Mouse (Mus musculus) adrenal gland (tissue): ENCODE results near the gene Pld3.

Experiments used
- intact Hi-C: fragments of 180-260 bp; cut with DNase I; formaldehyde crosslinking; loops from one replicate; pipeline ENCODE4 v1.15.1; 2025

Pld3 gene

DNA sequence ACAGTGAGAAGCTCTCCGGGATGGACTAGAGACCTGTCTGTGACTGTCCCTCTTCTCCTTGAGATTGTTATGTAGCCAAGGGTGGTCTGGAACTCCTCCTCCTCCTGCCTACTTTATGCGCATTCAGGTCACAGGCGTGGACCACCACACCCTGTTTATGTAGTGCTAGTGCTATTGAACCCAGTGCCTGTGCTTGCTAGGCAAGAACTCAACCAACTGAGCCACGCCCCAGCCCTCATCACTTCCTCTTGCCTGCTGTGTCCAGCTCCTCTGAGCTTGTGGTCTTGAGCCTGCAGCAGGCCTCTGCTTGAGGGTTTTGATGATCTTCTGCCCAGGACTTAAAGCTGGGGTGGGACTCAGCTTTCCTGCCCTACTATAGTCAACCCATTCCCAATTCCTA, 19.1 kb upstream of the Pld3 start:
- intact Hi-C loops, result loop anchor here (10.0 kb wide), 1 partner anchor 113 kb away; the partner anchor contains the start of gene Zfp607b

DNA sequence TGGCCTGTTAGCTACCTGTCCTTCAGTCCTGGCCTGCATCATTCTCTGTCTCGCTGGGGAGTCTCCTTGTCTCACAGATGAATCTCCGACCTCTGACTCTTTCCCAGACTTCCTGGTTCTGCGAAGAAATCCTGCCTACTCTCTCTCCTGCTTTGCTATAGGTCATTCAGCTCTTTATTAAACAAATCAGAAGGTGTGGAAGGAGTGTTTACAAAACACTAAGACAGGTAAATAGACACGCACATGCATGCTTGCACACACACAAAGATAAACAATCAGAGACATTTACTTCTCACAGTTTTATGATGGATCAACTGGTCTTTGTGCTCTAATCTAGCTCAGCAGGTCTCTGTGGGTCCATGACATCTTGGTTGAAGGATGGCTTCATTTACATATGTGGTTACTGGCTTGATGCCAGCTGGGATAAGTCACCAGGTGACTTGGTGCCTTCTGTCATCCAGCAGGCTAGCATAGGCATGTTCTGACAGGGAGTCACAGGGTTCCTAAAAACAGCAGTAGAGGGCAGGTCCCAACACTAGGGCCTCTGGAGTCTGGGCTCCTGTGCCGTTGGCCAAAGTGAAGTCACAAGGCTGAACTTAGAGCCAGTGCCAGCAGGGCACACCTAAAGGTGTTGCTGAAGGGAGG, 16.7 kb upstream of the Pld3 start:
- intact Hi-C loops, result loop anchor here (10.0 kb wide), 1 partner anchor 115 kb away; the partner anchor contains the start of gene Zfp607b

DNA sequence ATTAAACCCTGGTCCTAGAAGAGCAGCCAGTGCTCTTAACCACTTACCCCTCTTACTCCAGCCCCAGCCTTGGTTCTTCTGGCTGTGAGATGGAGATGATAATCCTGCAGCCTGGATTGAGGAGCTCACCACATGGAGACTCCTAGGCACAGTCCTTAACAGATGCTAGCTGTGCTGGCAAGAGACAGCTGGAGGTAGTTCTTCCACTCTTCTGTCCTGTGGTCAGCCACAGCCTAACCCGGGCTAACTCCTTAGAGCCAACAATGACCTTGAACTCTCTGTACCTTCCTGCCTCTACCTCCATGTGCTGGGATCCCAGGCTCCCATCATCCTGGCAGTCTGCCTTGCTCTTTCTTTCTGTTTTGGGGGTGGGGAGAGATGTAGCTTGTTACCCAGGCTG, 8.0 kb upstream of the Pld3 start:
- intact Hi-C loops, result no loop called here

DNA sequence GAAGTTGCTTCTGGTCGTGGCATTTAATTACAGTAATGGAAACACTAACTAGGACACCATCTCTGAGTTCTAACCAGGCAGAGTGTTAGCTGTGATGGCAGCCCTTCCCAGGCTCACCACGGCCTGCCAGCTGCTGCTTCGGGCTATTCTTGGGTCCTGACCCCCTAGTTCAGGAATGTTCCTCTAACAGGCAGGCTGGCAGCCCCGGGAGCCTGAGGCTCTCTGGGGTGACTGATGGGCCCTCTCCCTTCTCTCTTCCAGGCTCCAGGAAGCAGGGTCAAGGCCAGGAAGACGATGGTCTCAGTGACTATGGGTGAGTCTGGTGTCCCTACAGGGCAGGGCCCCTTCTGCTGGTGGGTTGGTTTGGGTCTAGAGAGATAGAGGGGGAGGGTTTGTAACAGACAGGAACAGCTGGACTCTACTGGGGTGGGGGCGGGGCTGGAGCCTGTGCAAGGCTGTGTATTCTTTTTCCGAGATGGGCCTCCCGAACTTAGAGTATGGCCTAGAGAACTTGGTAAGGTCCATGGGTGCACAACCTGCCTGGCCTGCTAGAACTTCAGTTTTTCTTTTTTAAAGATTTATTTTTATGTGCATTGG, 7.4 kb upstream of the Pld3 start:
- intact Hi-C loops, result no loop called here

DNA sequence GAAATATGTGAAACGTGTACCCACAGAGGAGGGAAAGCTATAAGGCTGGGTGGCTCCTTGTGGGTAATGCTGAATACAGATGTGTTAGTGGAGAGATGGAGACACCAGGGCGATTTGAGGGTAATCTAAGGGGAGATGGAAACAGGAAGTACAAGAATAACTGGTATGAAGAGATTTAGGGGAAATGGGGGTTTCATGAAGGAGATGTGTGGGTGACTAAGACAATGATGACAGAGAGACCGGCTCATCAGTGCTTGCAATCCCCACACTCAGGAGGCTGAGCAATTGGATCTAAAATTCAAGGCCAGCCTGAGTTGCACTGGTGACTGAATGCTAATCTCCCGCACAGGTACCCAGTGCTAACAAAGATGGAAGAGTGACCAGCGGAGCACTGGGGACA, 948 bp downstream of the Pld3 start:
- intact Hi-C loops, result no loop called here

DNA sequence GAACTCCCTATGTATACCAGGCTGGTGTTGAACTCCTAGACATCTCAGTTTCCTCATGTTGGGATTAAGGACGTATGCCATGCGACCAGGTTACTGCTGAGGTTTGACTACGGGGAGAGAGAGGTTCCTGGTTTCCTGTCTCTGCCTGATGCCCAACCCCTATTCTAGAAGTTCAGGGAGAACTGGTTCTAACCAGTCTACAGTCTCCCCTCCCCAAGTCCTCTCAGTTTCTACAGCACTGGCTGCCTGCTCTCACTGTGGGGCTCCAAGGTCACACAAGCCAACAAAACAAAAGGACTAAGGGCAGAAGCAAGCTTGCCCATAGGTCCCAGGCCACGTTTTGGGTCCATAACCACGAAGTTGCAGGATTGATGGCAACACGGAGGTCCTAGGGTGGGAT, 3.4 kb downstream of the Pld3 start:
- intact Hi-C loops, result no loop called here

DNA sequence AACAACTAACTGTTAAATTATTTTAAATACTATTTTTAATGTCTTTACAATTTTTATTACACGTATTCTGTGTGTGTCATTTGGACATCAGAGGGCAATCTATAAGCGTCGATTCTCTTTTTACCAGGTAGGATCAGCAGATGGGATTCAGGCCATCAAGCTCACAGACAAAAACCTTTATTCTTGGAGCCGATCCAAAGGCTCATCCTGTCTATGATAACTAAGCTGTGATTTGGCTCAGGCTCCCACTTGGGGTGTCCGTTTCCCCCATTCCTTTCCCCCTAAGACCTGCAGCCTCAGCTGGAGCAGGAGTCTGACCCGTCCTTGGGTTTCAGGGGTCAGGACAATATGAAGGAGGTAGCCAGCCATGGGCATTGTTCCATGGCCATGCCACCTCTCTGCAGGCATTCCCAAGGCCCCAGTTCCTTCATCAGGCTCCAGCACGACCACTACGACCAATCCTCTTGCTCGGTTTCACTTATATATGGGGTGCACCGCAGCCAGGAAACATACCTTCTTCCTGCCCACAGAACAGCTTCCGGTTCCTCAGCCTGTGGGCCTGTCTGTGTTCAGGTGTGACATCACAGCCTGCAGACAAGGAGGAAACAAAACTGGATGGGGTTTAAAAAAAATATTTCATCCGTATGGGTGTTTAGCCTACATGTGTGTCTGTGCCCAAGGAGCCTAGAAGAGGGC, 8.2 kb downstream of the Pld3 start:
- intact Hi-C loops, result no loop called here

DNA sequence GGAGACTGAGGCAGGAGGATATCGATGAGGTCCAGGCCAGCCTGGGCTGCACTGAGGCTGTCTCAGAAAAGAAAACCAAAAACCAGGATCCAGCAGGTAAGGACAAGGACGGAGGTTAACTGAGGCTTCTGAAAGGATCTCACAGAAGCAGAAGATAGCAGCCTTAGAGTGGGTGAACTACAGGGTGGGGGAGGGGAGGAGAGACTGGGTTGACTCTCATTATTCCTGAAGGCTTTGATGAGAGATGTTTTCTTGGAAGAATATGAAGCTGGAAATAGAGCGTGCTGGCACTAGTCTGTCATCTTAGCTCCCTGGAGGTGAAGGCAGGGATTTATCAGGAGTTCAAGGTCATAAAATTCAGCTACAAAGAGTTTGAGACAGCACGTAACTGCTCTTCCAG, 9.2 kb downstream of the Pld3 start:
- intact Hi-C loops, result no loop called here

DNA sequence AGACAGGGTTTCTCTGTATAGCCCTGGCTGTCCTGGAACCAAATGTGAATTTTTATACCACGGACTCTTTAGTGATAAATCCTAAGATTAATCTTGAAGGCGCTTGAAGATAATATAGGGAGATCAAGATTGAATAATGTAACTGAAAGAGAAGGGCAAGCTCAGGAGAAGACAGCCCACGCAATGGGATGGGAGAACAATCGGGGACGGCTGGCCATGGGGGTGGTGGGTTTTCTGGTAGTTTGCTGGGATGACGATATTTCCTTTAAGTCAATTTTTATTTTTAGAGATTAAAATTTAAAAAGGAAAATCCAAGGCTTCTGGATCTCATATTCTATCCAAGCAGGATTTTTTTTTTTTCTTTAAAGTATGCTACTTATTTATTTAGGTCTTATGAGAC, 10.0 kb downstream of the Pld3 start:
- intact Hi-C loops, result no loop called here

DNA sequence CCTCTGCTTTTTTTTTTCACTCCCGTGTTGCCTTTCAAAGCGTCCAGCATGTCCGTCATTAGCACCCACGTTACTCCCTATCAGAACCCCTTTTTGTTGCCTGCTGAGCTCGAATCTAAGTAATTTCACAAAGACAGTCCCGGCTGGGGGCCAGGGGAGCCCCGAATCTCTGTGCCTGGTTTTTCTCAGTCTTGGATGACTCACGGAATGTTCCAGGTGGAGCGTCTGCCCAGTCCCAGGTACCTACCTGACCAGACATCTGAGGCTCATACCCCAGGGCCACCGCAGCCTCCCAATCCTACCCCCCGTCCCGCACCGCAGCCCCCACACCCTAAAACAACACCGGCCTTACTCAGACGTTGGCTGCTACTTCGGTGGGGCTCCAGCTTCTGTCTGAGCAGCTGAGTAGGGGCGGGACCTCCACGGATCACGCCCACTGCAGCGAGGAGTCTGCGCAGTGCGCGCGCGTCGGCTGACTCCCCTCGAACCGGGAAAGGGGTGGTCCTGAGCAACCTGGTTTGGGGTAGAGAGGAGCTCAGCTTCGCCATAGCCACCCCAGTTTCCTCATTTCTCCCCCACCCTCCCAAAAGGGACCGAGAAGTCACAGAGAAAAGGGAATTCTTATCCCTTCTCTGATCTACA, 10.5 kb downstream of the Pld3 start:
- intact Hi-C loops, result no loop called here

DNA sequence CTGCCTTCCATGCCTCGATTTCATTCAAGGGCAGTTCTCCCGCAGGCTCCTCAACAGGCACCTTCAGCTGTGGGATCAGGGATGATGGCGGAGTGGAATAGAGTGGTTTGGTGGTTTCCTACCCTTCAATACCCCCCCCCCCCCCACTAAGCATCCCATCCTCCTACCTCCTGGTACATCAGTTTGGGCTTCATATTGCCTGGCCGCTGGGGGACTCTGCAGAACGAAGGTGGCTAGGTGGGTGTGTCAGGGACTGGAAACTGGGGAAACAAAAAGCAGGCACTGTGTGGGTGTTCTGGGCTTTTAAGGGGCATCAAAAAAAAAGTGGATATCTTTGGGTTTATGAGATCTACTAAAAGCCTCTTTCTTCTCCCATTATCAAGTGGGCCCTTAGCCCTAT, 11.1 kb downstream of the Pld3 start:
- intact Hi-C loops, result no loop called here

DNA sequence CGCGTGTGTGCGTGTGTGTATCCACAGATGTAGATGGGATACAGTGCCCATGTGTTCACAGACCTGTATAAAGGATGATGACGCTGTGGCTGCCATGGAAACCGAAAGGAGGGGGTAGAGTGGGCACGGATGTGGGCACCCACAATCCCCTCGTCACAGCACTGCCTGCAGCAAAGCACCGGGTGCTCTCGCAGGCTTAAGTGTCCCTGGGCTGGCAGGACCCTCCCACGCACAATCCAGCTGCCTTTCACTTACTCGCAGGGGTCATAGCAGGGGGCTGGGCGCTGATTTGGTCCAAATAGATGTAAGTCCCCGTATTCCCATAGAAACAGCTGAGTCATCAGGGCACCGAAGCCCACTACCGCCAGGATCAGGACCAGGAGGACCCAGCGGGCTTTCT, 11.6 kb downstream of the Pld3 start:
- intact Hi-C loops, result no loop called here

DNA sequence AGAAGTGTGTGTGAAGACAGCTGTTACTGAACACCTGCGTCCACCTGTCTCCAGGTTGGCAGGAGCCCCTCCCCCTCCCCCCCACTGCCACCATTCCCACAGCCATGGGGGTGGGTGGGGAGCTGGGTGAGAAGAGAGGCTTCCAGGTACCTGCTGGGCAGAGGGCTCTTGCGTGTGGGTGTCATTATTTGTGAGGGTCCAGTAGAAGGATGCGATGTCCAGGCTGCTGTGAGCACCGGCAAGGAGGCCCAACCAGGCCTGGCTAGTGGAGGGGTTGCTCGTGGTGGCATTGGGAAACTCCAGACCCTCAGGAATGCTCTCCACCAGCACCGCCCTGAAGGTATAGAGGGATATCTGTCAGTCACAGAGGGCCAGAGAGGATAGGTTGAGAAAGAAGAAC, 12.1 kb downstream of the Pld3 start:
- intact Hi-C loops, result no loop called here

DNA sequence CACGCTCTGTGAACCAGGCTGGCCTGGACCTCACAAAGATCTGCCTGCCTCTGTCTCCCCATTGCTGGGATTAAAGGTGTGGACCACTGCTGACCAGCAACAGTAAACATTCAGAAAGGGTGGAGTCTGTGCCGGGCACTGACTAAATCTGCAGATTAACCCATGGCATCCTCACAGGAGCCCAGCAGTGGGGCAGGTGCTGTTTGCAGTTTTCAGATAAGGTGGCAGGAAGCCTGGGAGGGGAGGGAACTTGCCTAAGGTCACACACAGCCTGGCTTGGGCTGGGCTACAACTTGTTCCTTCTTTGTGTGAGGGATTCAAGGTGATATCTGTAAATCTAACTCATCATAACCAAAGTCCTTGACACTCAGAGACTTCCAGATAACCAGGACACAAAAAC, 12.5 kb downstream of the Pld3 start:
- intact Hi-C loops, result no loop called here

DNA sequence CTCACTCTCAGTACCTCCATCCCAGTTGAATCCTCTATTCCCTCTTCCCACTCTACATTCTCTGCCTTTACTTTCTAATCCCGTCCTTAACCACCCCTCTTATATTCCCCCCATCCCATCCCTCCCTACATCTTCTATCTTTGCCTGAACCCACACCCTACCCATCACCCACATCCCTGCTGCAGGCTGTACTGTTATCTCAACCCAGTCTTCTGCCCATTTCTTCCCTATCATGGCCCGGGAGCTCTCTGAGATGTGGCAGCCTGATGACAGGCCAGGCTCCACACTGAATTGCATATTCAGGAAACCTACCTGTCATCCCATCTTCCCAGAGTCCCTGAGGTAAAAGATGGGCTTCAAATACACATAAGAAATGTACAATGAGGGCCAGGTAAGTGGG, 14.2 kb downstream of the Pld3 start:
- intact Hi-C loops, result no loop called here

DNA sequence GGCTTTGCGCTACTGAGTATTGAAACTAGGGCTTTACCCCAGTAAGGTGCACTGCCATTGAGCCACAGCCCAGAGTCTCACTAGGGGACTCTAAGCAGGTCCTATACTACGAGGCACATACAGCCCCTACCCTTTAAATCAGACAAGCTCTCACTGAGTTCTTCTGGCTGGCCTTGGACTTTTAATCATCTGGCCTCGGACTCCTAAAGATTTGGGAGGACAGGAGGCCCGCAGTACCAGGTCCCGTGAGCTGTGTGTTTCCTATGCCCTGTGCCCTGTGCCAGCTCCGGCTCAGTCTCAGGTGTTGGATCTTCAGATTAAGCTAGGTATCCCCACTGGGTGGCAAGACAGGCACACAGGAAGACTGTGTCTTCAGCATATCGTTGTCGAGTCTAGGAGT, 15.0 kb downstream of the Pld3 start:
- intact Hi-C loops, result no loop called here

DNA sequence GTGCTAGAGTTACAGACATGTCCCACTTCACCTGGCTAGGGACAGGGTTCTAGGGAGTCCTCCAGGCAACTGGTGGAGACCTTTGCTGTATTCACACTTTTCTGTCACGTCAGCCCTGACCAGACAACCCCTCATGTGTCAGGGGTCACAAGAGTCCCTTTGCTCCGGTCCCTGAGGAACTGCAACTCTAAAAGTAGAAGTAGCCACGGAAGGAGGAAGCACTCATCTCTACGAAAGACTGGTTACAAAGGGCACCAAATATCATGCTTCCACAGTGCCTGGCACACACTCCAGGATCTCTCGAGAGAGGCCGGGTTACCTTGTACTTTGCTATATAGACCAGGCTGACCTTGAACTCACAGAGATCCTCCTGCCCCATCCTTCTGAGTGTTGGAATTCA, 16.4 kb downstream of the Pld3 start:
- intact Hi-C loops, result no loop called here

DNA sequence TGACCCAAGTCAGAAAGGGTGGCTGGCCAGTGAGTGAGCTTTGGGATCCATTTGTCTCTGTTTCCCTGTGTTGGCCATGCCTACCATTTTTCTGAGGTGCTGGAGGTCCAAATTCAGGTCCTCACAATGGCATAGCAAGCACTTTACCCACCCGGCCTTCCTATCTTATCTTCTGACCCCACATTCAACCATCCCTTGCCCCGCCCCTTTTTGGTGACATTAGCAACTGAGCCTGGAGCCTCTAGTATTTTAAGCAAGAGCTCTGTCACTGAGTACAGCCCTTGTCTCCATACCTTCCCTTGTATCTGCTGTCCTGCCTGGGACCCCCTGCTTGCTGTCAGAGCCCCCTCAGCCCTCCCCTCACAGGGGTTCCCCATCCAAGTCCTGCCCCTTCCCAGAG, 17.6 kb downstream of the Pld3 start:
- intact Hi-C loops, result no loop called here

DNA sequence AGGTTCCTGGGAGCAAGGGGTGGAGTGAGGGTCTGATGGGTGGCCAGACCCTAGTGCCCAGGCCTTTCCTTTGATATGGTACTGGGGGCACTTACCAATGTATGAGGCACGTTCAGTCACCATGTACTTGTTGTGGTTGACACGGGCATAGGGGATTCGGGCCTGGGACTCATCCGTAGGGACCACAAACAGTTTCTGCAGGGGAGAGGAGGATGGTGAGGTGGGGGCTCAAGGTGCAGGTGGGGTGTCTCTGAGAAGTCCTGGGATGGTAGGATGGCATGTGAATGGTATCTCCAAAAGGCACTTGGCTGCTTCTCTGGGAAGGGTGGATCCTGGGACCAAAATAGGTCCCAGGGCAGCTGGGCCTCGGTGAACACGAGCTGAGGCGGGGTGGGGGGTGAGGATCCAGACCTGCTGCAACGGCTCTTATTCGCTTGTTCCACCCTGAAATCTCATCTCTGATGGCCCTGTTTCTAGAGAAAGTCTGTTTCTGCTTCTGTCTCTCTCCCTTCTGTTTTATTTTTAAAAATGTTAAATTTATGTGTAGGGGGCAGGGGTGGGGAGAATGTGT, 20.5 kb downstream of the Pld3 start:
- intact Hi-C loops, result no loop called here

DNA sequence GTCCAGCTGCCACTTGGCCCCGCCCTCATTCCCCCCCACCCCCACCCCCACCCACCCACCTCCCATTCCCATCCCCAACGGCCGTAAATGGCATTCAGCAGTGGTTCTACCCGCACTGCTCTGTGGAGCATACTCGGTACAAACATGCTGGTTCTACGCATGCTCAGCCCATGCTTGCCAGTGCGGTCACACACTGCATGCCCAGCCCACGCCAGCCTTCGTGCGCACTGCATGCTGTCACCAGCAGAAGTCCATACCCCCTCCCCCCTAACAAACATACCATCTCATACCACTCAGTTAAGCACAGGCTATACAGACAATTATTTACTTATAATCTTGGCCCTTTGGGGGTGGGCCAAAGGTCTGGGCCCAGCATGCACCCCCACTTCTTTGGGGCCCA, 21.3 kb downstream of the Pld3 start:
- intact Hi-C loops, result no loop called here

DNA sequence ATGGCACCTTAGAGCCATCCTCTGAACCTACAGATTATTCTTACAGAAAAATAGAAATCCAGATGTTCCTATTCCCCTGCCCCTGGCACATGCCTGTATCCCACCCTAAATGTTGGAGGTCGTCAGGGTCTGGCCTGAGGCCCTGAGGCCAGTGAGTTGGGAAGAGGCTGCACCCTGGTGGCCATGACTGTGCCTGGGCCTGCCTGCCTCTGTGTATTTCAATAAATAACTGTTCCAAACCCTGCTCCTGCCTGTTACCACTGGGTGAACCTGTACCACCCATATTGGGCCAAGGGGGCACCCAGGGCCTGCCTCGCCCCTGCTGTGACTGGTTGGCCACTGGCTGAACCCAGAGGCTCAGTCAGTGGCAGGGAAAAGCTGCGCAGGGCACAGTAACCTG, 22.1 kb downstream of the Pld3 start:
- intact Hi-C loops, result no loop called here

DNA sequence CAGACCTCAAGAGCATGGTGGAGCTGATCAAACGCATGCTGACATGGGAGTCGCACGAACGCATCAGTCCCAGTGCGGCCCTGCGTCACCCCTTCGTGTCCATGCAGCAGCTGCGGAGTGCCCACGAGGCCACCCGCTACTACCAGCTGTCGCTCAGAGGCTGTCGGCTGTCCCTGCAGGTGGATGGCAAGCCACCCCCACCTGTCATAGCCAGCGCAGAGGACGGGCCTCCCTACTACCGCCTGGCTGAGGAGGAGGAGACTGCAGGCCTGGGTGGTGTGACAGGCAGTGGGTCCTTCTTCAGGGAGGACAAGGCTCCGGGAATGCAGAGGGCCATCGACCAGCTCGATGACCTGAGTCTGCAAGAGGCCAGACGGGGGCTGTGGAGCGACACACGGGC, 23.9 kb downstream of the Pld3 start:
- intact Hi-C loops, result loop anchor here (10.0 kb wide), 1 partner anchor 194 kb away; the partner anchor contains the start of gene Ltbp4
